Mouse (Mus musculus): ENCODE data around the gene Ank3. TPM values are rescaled to one million over a fixed set of nuclear protein-coding genes. Genes with fewer than 3 reads are reported as not detected.

Gene Ank3
- polyA plus RNA-seq, 1 experiment from 2014 or later, result 69.3 TPM

DNA sequence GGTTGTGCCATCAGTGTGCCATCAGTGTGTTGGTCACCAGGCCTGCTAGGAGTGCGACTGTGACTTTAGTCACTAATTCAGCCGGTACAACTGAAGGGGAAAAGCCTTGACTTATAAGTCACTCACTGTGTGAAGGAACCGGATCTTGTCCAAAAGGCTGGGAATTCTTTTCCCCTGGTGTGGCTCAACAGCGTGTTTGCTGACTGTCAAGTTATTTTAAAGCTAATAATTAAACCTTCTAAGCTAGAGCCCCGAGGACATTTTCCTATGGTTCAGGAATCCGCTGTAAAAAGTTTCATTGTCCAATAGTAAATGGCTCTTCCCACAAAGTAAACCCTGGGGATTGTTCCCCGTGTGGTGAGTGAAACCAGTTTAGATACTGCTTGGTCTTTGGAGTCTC, 529.8 kb downstream of the Ank3 start:
- WGBS, result 43% methylated on average over 7 of the region's 7 CpGs
- Histone ChIP-seq H3K9me3 (ENCODE audit: control insufficient read depth, low read length) (no peaks in the 10 kb centered on the region), H3K36me3 (ENCODE audit: control insufficient read depth, insufficient read depth, low read length) (0 out of 2 replicates have a peak, but pooled peaks cover 3% of the 10 kb centered on the region), H3K4me1 (ENCODE audit: control insufficient read depth, insufficient read depth, low read depth, low read length) (peaks cover 5% of the 10 kb centered on the region), H3K9ac (ENCODE audit: low read depth, low read length) (no peak overlapping the region), H3K4me3 (ENCODE audit: low read length) (no peak overlapping the region), H3K27ac (ENCODE audit: low read depth, low read length) (no peak overlapping the region), H3K27me3 (replicated peaks; ENCODE audit: control insufficient read depth, insufficient read depth, low read length) (no peaks in the 10 kb centered on the region), H3K4me2 (ENCODE audit: low read length) (no peak overlapping the region)
- ATAC-seq, result no peak

DNA sequence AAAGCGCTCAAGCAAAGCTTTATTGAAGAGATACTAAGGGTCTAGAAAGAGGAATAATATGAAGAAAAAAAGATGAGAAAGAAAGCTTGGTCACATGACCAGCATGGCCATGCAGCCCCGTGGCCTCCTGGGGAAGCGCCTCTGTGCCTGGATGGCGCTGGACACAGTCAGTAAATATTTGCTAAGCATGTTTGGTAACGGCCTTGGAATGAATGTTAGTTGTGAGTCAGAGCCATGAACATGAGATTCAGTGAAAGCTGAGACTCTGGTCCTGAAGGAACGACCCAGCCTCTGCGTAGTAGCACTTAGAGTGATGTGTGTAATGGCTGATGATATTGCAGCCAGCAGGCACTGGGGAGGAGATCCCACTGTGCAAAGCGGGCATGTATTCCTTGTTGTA, 531.9 kb downstream of the Ank3 start:
- H3K36me3 ChIP-seq (ENCODE audit: control insufficient read depth, insufficient read depth, low read length), result 0 out of 2 replicates have a peak, but pooled peaks cover 3% of the 10 kb centered on the region
- H3K9ac ChIP-seq (ENCODE audit: low read depth, low read length), result no peak overlapping the region
- H3K4me3 ChIP-seq (ENCODE audit: low read length), result no peak overlapping the region
- no peak for ATAC-seq
- no peak overlapping the region for H3K4me2 ChIP-seq (ENCODE audit: low read length)
- no peaks in the 10 kb centered on the region for H3K27me3 ChIP-seq (replicated peaks; ENCODE audit: control insufficient read depth, insufficient read depth, low read length)
- H3K27ac ChIP-seq (ENCODE audit: low read depth, low read length), result no peak overlapping the region
- H3K9me3 ChIP-seq (ENCODE audit: control insufficient read depth, low read length), result no peaks in the 10 kb centered on the region
- H3K4me1 ChIP-seq (ENCODE audit: control insufficient read depth, insufficient read depth, low read depth, low read length), result peaks cover 1% of the 10 kb centered on the region
- WGBS, result 95% methylated on average over 8 of the region's 8 CpGs

DNA sequence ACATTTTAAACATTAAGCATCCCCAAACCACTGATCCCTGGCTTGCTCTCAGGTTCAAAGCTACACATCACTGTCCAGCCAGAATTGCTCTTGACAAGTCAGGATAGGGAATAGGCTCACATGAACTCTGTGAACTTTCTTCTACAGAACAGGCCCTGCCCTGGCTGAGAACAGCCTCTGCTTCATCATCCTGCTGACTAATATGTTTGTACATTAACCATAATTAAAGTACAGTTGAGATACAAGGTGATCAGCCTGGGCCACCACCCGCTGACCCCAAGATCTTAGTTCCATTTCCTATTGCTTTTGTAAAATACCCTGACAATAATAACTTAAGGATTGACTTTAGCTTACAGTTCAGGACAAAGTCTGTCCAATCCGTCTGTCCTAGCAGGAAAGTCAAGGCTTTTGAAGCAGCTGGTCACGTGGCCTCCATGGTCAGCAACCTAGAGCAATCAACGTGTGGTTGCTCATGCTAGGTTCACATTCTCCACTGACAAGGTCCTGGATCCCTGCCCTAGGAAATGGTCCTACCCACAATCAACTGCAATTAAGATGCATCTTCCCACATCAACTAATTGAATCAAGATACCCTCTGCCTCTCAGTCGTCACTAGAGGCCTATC, 538.0 kb downstream of the Ank3 start:
- H3K27ac ChIP-seq (ENCODE audit: low read depth, low read length), result no peak overlapping the region
- ATAC-seq, result no peak
- no peak overlapping the region for H3K4me2 ChIP-seq (ENCODE audit: low read length)
- no peaks in the 10 kb centered on the region for H3K9me3 ChIP-seq (ENCODE audit: control insufficient read depth, low read length)
- H3K36me3 ChIP-seq (ENCODE audit: control insufficient read depth, insufficient read depth, low read length), result peaks cover 6% of the 10 kb centered on the region; the same call in 1 of the 2 replicates
- H3K4me3 ChIP-seq (ENCODE audit: low read length), result no peak overlapping the region
- H3K9ac ChIP-seq (ENCODE audit: low read depth, low read length), result no peak overlapping the region
- H3K4me1 ChIP-seq (ENCODE audit: control insufficient read depth, insufficient read depth, low read depth, low read length), result no peaks in the 10 kb centered on the region
- whole genome bisulfite sequencing, result 90% methylated on average over 5 of the region's 5 CpGs
- no peaks in the 10 kb centered on the region for H3K27me3 ChIP-seq (replicated peaks; ENCODE audit: control insufficient read depth, insufficient read depth, low read length)

DNA sequence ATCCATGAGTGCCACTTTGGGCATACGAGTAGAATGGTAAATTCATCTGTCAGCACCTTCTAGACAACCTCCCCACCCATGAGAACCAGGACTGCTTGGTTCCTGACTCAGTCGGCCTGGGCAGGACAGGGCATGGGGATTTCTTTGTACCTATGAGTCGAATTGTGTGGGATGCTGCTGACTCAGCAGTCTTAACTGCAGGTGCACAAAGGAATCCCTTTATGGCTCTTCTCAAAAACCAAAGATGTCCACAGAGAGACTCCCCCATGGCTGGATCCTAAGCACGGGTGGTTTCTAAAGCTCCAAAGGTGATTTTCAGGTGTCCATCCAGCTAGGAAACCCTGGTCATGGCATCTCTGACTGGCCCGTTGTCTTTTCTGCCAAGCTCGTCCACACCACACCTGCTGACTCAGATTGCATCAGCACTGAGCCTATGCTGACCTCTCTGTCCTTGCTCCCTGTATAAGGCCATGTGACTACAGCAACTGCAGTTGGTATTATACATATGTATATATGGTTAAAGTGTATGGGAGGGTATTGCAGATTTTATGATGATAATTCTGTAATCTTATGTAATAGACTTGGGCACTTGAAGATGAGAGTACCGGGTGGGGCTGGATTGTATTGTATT, 538.8 kb downstream of the Ank3 start:
- Histone ChIP-seq H3K9ac (ENCODE audit: low read depth, low read length) (no peak overlapping the region), H3K4me3 (ENCODE audit: low read length) (no peak overlapping the region), H3K4me2 (ENCODE audit: low read length) (no peak overlapping the region), H3K4me1 (ENCODE audit: control insufficient read depth, insufficient read depth, low read depth, low read length) (no peaks in the 10 kb centered on the region), H3K36me3 (ENCODE audit: control insufficient read depth, insufficient read depth, low read length) (peaks cover 6% of the 10 kb centered on the region; the same call in 1 of the 2 replicates), H3K9me3 (ENCODE audit: control insufficient read depth, low read length) (no peaks in the 10 kb centered on the region), H3K27me3 (replicated peaks; ENCODE audit: control insufficient read depth, insufficient read depth, low read length) (no peaks in the 10 kb centered on the region), H3K27ac (ENCODE audit: low read depth, low read length) (no peak overlapping the region)
- ATAC-seq, result no peak
- 90% methylated on average over 7 of the region's 7 CpGs for WGBS

DNA sequence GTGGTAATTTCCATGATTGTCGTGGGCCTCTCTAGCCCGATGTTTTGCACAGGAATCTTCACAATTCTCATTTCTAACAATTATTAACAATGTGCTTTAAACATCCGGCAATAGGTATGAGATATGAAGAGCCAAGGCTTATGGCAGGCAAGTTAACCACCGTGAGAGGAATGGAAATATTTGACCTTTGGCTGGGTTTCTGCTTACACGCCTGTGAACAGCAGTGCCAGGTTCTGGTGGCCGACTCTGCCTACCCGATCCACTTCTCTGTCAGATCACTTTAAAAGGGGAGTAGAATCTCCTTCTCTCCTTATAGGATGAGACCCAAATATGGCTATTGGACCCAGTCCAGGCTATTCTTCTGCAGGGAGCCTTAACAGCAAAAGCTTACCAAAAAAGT, 540.6 kb downstream of the Ank3 start:
- Histone ChIP-seq H3K9ac (ENCODE audit: low read depth, low read length) (no peak overlapping the region), H3K27ac (ENCODE audit: low read depth, low read length) (no peak overlapping the region), H3K9me3 (ENCODE audit: control insufficient read depth, low read length) (no peaks in the 10 kb centered on the region), H3K27me3 (replicated peaks; ENCODE audit: control insufficient read depth, insufficient read depth, low read length) (no peaks in the 10 kb centered on the region), H3K4me2 (ENCODE audit: low read length) (no peak overlapping the region), H3K4me1 (ENCODE audit: control insufficient read depth, insufficient read depth, low read depth, low read length) (no peaks in the 10 kb centered on the region; the same call in 1 of the 2 replicates), H3K36me3 (ENCODE audit: control insufficient read depth, insufficient read depth, low read length) (peaks cover 3% of the 10 kb centered on the region; the same call in 1 of the 2 replicates), H3K4me3 (ENCODE audit: low read length) (no peak overlapping the region)
- no peak for ATAC-seq
- WGBS, result 90% methylated on average over 7 of the region's 7 CpGs

DNA sequence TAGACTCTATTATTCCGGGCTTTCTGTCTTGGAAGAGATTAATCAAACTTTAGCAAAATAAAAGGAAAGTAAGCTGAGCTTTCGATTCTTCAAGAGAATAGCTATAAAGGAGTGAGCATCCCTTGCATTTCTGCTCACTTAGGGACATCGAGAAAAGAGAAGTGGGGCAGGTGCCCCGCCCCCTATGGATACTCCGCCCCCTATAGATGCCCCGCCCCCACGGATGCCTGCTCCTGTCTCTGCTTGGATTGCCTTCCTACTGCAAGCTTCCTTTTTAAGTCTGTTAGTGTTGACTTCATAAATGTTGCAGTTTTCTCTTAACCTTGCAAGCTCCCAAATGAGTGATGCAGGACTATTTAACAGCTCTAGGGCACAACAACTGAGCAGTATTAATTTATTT, 541.4 kb downstream of the Ank3 start:
- Histone ChIP-seq H3K36me3 (ENCODE audit: control insufficient read depth, insufficient read depth, low read length) (peaks cover 3% of the 10 kb centered on the region; the same call in 1 of the 2 replicates), H3K4me1 (ENCODE audit: control insufficient read depth, insufficient read depth, low read depth, low read length) (no peaks in the 10 kb centered on the region; the same call in 1 of the 2 replicates), H3K9me3 (ENCODE audit: control insufficient read depth, low read length) (no peaks in the 10 kb centered on the region), H3K4me3 (ENCODE audit: low read length) (no peak overlapping the region), H3K27ac (ENCODE audit: low read depth, low read length) (no peak overlapping the region), H3K4me2 (ENCODE audit: low read length) (no peak overlapping the region), H3K27me3 (replicated peaks; ENCODE audit: control insufficient read depth, insufficient read depth, low read length) (no peaks in the 10 kb centered on the region), H3K9ac (ENCODE audit: low read depth, low read length) (no peak overlapping the region)
- WGBS, result 54% methylated on average over 7 of the region's 7 CpGs
- no peak for ATAC-seq

DNA sequence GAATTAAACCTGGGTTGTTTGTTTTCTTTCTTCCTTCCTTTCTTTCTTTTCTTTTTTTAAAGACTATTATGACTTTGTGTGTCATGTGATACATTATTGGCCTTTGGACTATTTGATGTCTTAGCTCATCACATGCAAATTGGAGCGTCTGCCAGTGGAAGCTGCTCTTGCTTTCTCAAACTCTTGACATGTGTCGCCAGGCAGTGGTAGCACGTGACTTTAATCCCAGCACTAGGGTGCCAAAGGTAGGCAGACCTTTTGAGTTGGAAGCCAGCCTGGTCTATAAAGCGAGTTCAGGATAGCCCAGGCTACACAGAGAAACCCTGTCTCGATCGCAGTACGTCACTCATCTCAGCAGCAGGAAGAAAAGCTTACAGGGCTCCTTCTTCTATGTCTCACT, 542.4 kb downstream of the Ank3 start:
- 89% methylated on average over 7 of the region's 7 CpGs for WGBS
- H3K4me2 ChIP-seq (ENCODE audit: low read length), result no peak overlapping the region
- peaks cover 2% of the 10 kb centered on the region for H3K4me1 ChIP-seq (ENCODE audit: control insufficient read depth, insufficient read depth, low read depth, low read length)
- H3K27ac ChIP-seq (ENCODE audit: low read depth, low read length), result no peak overlapping the region
- no peaks in the 10 kb centered on the region for H3K9me3 ChIP-seq (ENCODE audit: control insufficient read depth, low read length)
- peaks cover 3% of the 10 kb centered on the region; the same call in 1 of the 2 replicates for H3K36me3 ChIP-seq (ENCODE audit: control insufficient read depth, insufficient read depth, low read length)
- H3K4me3 ChIP-seq (ENCODE audit: low read length), result no peak overlapping the region
- no peak for ATAC-seq
- no peaks in the 10 kb centered on the region for H3K27me3 ChIP-seq (replicated peaks; ENCODE audit: control insufficient read depth, insufficient read depth, low read length)
- H3K9ac ChIP-seq (ENCODE audit: low read depth, low read length), result no peak overlapping the region

DNA sequence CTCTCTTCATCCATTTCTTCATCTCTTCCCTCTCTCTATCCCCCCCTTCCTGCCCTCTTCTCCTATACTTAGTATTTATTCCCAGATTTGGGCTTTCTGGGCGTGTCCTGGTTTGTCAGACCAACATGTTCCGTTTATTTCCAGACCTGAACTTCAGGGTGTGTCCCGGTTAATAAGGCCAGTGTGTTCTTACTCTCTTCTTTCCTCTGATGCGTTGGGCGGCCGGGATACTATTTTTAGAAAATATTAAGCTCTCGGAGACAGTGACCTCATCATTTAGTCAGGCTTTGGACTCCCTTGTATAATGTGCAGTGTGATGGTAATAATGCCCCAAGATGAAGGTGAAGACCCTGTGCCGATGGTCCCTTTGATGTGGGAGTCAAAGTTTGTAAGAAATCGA, 546.3 kb downstream of the Ank3 start:
- Histone ChIP-seq H3K9me3 (ENCODE audit: control insufficient read depth, low read length) (no peaks in the 10 kb centered on the region), H3K27me3 (replicated peaks; ENCODE audit: control insufficient read depth, insufficient read depth, low read length) (no peaks in the 10 kb centered on the region), H3K4me1 (ENCODE audit: control insufficient read depth, insufficient read depth, low read depth, low read length) (peaks cover 4% of the 10 kb centered on the region), H3K36me3 (ENCODE audit: control insufficient read depth, insufficient read depth, low read length) (no peaks in the 10 kb centered on the region), H3K4me3 (ENCODE audit: low read length) (no peak overlapping the region), H3K27ac (ENCODE audit: low read depth, low read length) (no peak overlapping the region), H3K9ac (ENCODE audit: low read depth, low read length) (no peak overlapping the region), H3K4me2 (ENCODE audit: low read length) (no peak overlapping the region)
- 77% methylated on average over 9 of the region's 9 CpGs for WGBS
- no peak for ATAC-seq

DNA sequence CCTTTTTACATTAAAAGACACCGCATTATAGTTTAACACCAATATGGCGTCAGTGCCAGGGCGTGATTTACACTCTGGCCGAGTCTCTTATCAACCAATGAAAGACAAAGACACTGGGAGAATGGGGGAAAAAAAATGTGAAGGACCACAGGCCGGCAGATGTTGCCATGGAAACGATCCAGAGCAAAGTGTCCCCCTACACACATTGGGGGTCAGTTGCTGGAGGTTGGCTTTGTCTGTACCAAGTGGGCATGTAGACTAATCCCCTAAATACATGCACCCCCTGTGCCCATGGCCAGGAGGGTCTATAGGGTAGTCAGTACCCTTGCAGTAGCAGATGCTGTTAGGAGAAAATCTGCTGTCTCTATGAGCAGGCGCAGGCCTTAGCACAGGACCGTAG, 547.3 kb downstream of the Ank3 start:
- no peaks in the 10 kb centered on the region for H3K36me3 ChIP-seq (ENCODE audit: control insufficient read depth, insufficient read depth, low read length)
- peak overlapping the region; percentile 48; the same call in 1 of the 2 replicates for H3K27ac ChIP-seq (ENCODE audit: low read depth, low read length)
- H3K27me3 ChIP-seq (replicated peaks; ENCODE audit: control insufficient read depth, insufficient read depth, low read length), result no peaks in the 10 kb centered on the region
- H3K4me3 ChIP-seq (ENCODE audit: low read length), result no peak overlapping the region
- H3K4me1 ChIP-seq (ENCODE audit: control insufficient read depth, insufficient read depth, low read depth, low read length), result peaks cover 4% of the 10 kb centered on the region
- ATAC-seq, result peak; percentile 35; the same call in 1 of the 2 replicates
- no peak overlapping the region for H3K4me2 ChIP-seq (ENCODE audit: low read length)
- no peaks in the 10 kb centered on the region for H3K9me3 ChIP-seq (ENCODE audit: control insufficient read depth, low read length)
- WGBS, result 49% methylated on average over 8 of the region's 8 CpGs
- H3K9ac ChIP-seq (ENCODE audit: low read depth, low read length), result no peak overlapping the region

Data from hindbrain, embryonic 16.5 days (tissue).